Mouse (Mus musculus): Measurements from ENCODE around the gene Man2c1.

DNA sequence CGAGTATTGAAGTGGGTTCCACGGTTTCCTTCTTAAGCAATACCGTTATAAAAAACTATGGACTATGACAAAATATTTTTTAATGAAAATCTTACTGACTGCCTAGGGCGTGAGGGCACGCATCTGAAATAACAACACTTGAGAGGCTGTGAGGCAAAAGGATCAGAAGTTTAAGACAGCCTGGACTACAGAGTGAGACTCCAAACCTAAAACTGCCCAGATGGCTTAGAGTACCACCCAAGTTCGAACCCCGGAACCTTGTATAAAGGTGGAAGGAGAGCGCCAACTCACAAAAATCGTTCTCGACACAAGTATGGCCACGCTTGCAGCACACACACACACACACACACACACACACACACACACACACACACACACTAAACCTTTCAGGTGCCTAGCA, 28.0 kb downstream of the Man2c1 start:
- TF ChIP-seq TAL1 (conservative IDR thresholded peaks at IDR 0.05; ENCODE audit: low read depth, low read length) (no peak), CTCF (IDR thresholded peaks at IDR 0.05; ENCODE audit: low read depth, low read length) (no peak), POLR2AphosphoS5 (IDR thresholded peaks at IDR 0.05; ENCODE audit: insufficient replicate concordance, low read depth, low read length) (no peak), GATA1 (IDR thresholded peaks at IDR 0.05; ENCODE audit: borderline replicate concordance, low read length) (no peak), GATA2 (IDR thresholded peaks at IDR 0.05; ENCODE audit: borderline replicate concordance, low read depth, low read length) (no peak)
